Mouse (Mus musculus) midbrain, postnatal 0 days (tissue): ENCODE data around the gene Irs1. TPM values are rescaled to one million over a fixed set of nuclear protein-coding genes. Genes with fewer than 3 reads are reported as not detected.

Experiments used
- ATAC-seq: fragments of 200-750 bp; cut with Nextera tagmentation; 2 replicates; pipeline ENCODE4 v1.8.0; 2017; ENCODE audit warnings: moderate number of reproducible peaks, mild to moderate bottlenecking, moderate TSS enrichment, moderate library complexity; ENCODE audit not compliant: low FRiP score
- DNase-seq: peaks from one replicate; pipeline ENCODE4 v3.0.0-alpha.2; 2015; ENCODE audit warnings: low spot score
- H3K27ac ChIP-seq: fragments of 300-500 bp; sonication (generic); 2 replicates; pipeline ENCODE4 v1.5.1; 2014; ENCODE audit warnings: low read depth, mild to moderate bottlenecking, low read length, mixed read lengths
- H3K27me3 ChIP-seq: fragments of 300-500 bp; sonication (generic); 2 replicates; pipeline ENCODE4 v1.6.1; 2014; ENCODE audit warnings: low read length, control low read depth, mixed read lengths; ENCODE audit not compliant: insufficient read depth
- H3K36me3 ChIP-seq: fragments of 300-500 bp; sonication (generic); 2 replicates; pipeline ENCODE4 v1.6.1; 2014; ENCODE audit warnings: low read length, control low read depth, mixed read lengths; ENCODE audit not compliant: insufficient read depth
- H3K4me1 ChIP-seq: fragments of 300-500 bp; sonication (generic); 2 replicates; pipeline ENCODE4 v1.6.1; 2014; ENCODE audit warnings: mild to moderate bottlenecking, control low read depth, antibody characterized with exemption, low read length, mixed read lengths; ENCODE audit not compliant: insufficient read depth
- H3K4me2 ChIP-seq: fragments of 300-500 bp; sonication (generic); 2 replicates; pipeline ENCODE4 v1.6.1; 2014; ENCODE audit warnings: low read depth, mild to moderate bottlenecking, low read length, mixed read lengths; ENCODE audit not compliant: poor library complexity, severe bottlenecking
- H3K4me3 ChIP-seq: fragments of 300-500 bp; sonication (generic); 2 replicates; pipeline ENCODE4 v1.5.1; 2014; ENCODE audit warnings: low read depth, mild to moderate bottlenecking, low read length, moderate library complexity
- H3K9ac ChIP-seq: fragments of 300-500 bp; sonication (generic); replicated peaks from 2 replicates; pipeline ENCODE4 v1.6.1; 2014; ENCODE audit warnings: mild to moderate bottlenecking, low read length, moderate library complexity, mixed read lengths; ENCODE audit not compliant: poor library complexity, severe bottlenecking
- H3K9me3 ChIP-seq: fragments of 300-500 bp; sonication (generic); 2 replicates; pipeline ENCODE4 v1.6.1; 2016; ENCODE audit warnings: low read length, control low read depth
- CTCF ChIP-seq: IDR thresholded peaks from 2 replicates; pipeline ENCODE4 v1.5.1; 2016; ENCODE audit warnings: antibody characterized with exemption, mild to moderate bottlenecking
- WGBS: fragments of 180-500 bp; shearing (Covaris S2); extraction: QIAGEN DNeasy Blood & Tissue Kit; methylation state at CpG from one replicate; pipeline ENCODE4 v1.1.7; 2014; 5-methylcytosine and 5-hydroxymethylcytosine counted together
- polyA plus RNA-seq: library from polyadenylated mRNA; unstranded; fragments of >200 nt; fragmentation: Nextera tagmentation; extraction: Ambion mirVana; gene quantifications from 2 replicates; pipeline ENCODE4 v1.2.1, GENCODE M21; 2015
- total RNA-seq: library from RNA; depleted of rRNA; stranded (reverse); fragments of >200 nt; gene quantifications from 2 replicates; pipeline ENCODE4 v1.2.3, GENCODE M21; 2014

Gene Irs1
- total and polyA plus RNA-seq, 2 experiments from 2014 or later: 5.0 to 61.2 TPM

- no peak overlapping the region for H3K27ac ChIP-seq
- no peaks in the 10 kb centered on the region for H3K27me3 ChIP-seq
- no peak overlapping the region for H3K9ac ChIP-seq
- H3K36me3 ChIP-seq: no peaks in the 10 kb centered on the region
- ATAC-seq (no peak), DNase-seq (no peak)
- TF ChIP-seq CTCF: no peak
- no peak overlapping the region for H3K4me2 ChIP-seq
- WGBS: 84% methylated on average over 6 of the region's 6 CpGs
- peaks cover 2% of the 10 kb centered on the region; the same call in 1 of the 2 replicates for H3K4me1 ChIP-seq
- H3K4me3 ChIP-seq: no peak overlapping the region
- no peaks in the 10 kb centered on the region for H3K9me3 ChIP-seq
Observed at GRCm38 (mm10) chr1:82281823-82282222, 9.4 kb downstream of the Irs1 start.

- 87% methylated on average over 1 of the region's 1 CpGs for WGBS
- Histone ChIP-seq H3K4me1 (no peaks in the 10 kb centered on the region; the same call in 1 of the 2 replicates), H3K36me3 (no peaks in the 10 kb centered on the region), H3K9ac (no peak overlapping the region), H3K27ac (no peak overlapping the region), H3K9me3 (no peaks in the 10 kb centered on the region), H3K4me2 (no peak overlapping the region), H3K4me3 (no peak overlapping the region), H3K27me3 (no peaks in the 10 kb centered on the region)
- DNase-seq (no peak), ATAC-seq (no peak)
- TF ChIP-seq CTCF: no peak
Observed at GRCm38 (mm10) chr1:82279768-82280167, 11.4 kb downstream of the Irs1 start.

- H3K4me3 ChIP-seq: no peak overlapping the region
- no peak overlapping the region for H3K4me2 ChIP-seq
- TF ChIP-seq CTCF: no peak
- no peak for DNase-seq
- H3K27me3 ChIP-seq: no peaks in the 10 kb centered on the region
- H3K9me3 ChIP-seq: no peaks in the 10 kb centered on the region
- H3K36me3 ChIP-seq: no peaks in the 10 kb centered on the region
- no peak overlapping the region for H3K9ac ChIP-seq
- WGBS: 37% methylated on average over 1 of the region's 1 CpGs
- ATAC-seq: no peak
- no peak overlapping the region for H3K27ac ChIP-seq
- 0 out of 2 replicates have a peak, but pooled peaks cover 2% of the 10 kb centered on the region for H3K4me1 ChIP-seq
Observed at GRCm38 (mm10) chr1:82274361-82274760, 16.9 kb downstream of the Irs1 start.

GRCm38 (mm10) chr1:82273529-82273928 lies 17.7 kb downstream of the Irs1 start:
- Histone ChIP-seq H3K27ac (no peak overlapping the region), H3K4me3 (no peak overlapping the region), H3K4me2 (no peak overlapping the region), H3K9ac (no peak overlapping the region), H3K4me1 (0 out of 2 replicates have a peak, but pooled peaks cover 2% of the 10 kb centered on the region), H3K9me3 (no peaks in the 10 kb centered on the region), H3K27me3 (no peaks in the 10 kb centered on the region), H3K36me3 (no peaks in the 10 kb centered on the region)
- WGBS: 13% methylated on average over 6 of the region's 6 CpGs
- TF ChIP-seq CTCF: no peak
- DNase-seq: no peak
- ATAC-seq: no peak

- Histone ChIP-seq H3K4me1 (0 out of 2 replicates have a peak, but pooled peaks cover 2% of the 10 kb centered on the region), H3K9me3 (no peaks in the 10 kb centered on the region), H3K27ac (no peak overlapping the region), H3K27me3 (no peaks in the 10 kb centered on the region), H3K9ac (no peak overlapping the region), H3K4me2 (no peak overlapping the region), H3K4me3 (no peak overlapping the region), H3K36me3 (no peaks in the 10 kb centered on the region)
- WGBS: 51% methylated on average over 5 of the region's 5 CpGs
- TF ChIP-seq CTCF: no peak
- DNase-seq: no peak
- no peak for ATAC-seq
Observed at GRCm38 (mm10) chr1:82272231-82272630, 19.0 kb downstream of the Irs1 start.

- H3K27me3 ChIP-seq: no peaks in the 10 kb centered on the region
- H3K36me3 ChIP-seq: no peaks in the 10 kb centered on the region
- H3K9me3 ChIP-seq: no peaks in the 10 kb centered on the region
- H3K4me1 ChIP-seq: no peaks in the 10 kb centered on the region
- H3K9ac ChIP-seq: no peak overlapping the region
- DNase-seq: no peak
- no peak overlapping the region for H3K4me3 ChIP-seq
- no peak overlapping the region for H3K27ac ChIP-seq
- TF ChIP-seq CTCF: no peak
- no peak overlapping the region for H3K4me2 ChIP-seq
- no peak for ATAC-seq
- 85% methylated on average over 4 of the region's 4 CpGs for WGBS
Observed at GRCm38 (mm10) chr1:82267547-82267946, 23.7 kb downstream of the Irs1 start.
